Mouse (Mus musculus) G1E (cell line): ENCODE measurements around the gene Pign. TPM values are rescaled to one million over a fixed set of nuclear protein-coding genes. Genes with fewer than 3 reads are reported as not detected.

ENCODE experiments used
- ATAC-seq: 2 replicates; pipeline ENCODE4 v1.8.0; 2016; ENCODE audit warnings: mild to moderate bottlenecking; ENCODE audit not compliant: insufficient number of reproducible peaks, poor library complexity, low FRiP score, severe bottlenecking; ENCODE audit errors: extremely low read depth
- DNase-seq: peaks from one replicate; pipeline ENCODE4 v3.0.0; 2012; ENCODE audit warnings: low spot score
- H3K27me3 ChIP-seq: 2 replicates; pipeline ENCODE4 v1.6.1; 2012; ENCODE audit warnings: mild to moderate bottlenecking, low read length, inconsistent platforms; ENCODE audit not compliant: insufficient read depth
- H3K36me3 ChIP-seq: replicated peaks from 2 replicates; pipeline ENCODE3; 2012; ENCODE audit warnings: mild to moderate bottlenecking, inconsistent platforms
- H3K4me1 ChIP-seq: 2 replicates; pipeline ENCODE4 v1.6.1; 2012; ENCODE audit warnings: low read depth, low read length, inconsistent platforms, mixed read lengths; ENCODE audit not compliant: insufficient read depth
- H3K4me3 ChIP-seq: 2 replicates; pipeline ENCODE4 v1.5.1; 2012; ENCODE audit warnings: low read depth, mild to moderate bottlenecking, inconsistent platforms, low read length, moderate library complexity, mixed read lengths
- H3K9me3 ChIP-seq: replicated peaks from 2 replicates; pipeline ENCODE4 v1.6.1; 2012; ENCODE audit warnings: inconsistent platforms
- CTCF ChIP-seq: IDR thresholded peaks from 2 replicates; pipeline ENCODE4 v1.5.1; 2012; ENCODE audit warnings: low read depth, low read length, inconsistent platforms, mixed read lengths
- GATA1 ChIP-seq: IDR thresholded peaks from 2 replicates; pipeline ENCODE4 v1.6.1; 2012; ENCODE audit warnings: borderline replicate concordance, low read length, inconsistent platforms, mixed read lengths
- GATA2 ChIP-seq: IDR thresholded peaks from 2 replicates; pipeline ENCODE4 v1.6.1; 2012; ENCODE audit warnings: low read depth, low read length, inconsistent platforms, borderline replicate concordance
- POLR2AphosphoS5 ChIP-seq: IDR thresholded peaks from 2 replicates; pipeline ENCODE4 v1.6.1; 2012; ENCODE audit warnings: low read depth, low read length, inconsistent platforms; ENCODE audit not compliant: insufficient replicate concordance
- TAL1 ChIP-seq: conservative IDR thresholded peaks from 2 replicates; pipeline ENCODE4 v1.6.1; 2012; ENCODE audit warnings: low read depth, low read length, inconsistent platforms, mixed read lengths
- polyA plus RNA-seq: library from polyadenylated mRNA; stranded (reverse); fragments of >175 nt; gene quantifications from 2 replicates; pipeline ENCODE4 v1.2.3, GENCODE M21; 2012
- total RNA-seq, 2 experiments: library from RNA; stranded (forward) in 1 of 2; stranded (reverse) in 1 of 2; fragments of 200-1000 nt in 1 of 2; fragments of >200 nt in 1 of 2; fragmentation: Nextera tagmentation in 1 of 2; gene quantifications; 2 replicates each; pipeline ENCODE4 v1.2.3; 2014 to 2017

The Pign gene
- total and polyA plus RNA-seq, 3 experiments, result 26.1 to 54.8 (median 53.4) TPM

DNA sequence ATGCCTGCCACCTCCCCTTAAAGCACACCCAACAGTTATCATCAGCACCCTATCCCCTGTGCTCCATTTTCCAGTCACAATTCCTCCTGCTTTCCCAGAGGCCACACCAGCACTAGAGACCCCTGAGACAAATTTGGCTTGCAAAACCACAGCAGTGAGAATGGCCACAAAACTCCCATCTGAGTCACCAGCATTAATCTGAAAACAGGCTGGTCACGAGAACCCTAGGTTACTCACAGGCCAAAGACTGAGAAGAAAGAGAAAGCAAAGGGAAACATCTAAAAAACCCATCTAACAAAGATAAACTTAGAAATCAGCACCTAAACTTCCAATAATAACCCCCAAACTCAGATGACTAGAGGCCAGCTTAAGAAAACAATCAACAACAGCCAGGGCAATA lies 12.8 kb downstream of the Pign start:
- Histone ChIP-seq H3K36me3 (peaks cover 48% of the 10 kb centered on the region), H3K4me1 (no peaks in the 10 kb centered on the region), H3K4me3 (no peak overlapping the region), H3K9me3 (no peaks in the 10 kb centered on the region), H3K27me3 (no peaks in the 10 kb centered on the region)
- ATAC-seq, result no peak
- DNase-seq, result no peak
- no peak for TF ChIP-seq GATA1
- no peak for TF ChIP-seq TAL1
- no peak for TF ChIP-seq GATA2
- TF ChIP-seq POLR2AphosphoS5, result no peak
- TF ChIP-seq CTCF, result no peak

DNA sequence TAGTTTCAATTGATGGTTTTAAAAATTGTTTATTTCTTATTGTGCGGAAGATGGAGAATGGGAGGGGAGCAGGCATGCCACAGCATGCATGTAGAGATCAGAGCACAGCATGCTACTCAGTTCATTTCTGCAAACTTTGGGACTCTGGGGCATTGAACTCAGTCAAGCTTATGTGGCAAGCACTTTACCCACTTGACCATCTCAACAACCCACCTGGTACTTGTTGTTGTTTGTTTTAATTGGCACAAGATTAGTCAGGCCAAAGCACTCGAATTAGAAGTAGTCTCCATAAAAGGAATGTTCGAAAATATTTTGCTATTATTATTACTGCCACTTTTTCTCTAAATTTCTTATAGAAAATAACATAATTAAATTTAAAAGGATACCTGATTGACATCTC lies 19.4 kb downstream of the Pign start:
- no peak for ATAC-seq
- Histone ChIP-seq H3K4me1 (no peaks in the 10 kb centered on the region), H3K4me3 (no peak overlapping the region), H3K9me3 (no peaks in the 10 kb centered on the region), H3K36me3 (peaks cover 61% of the 10 kb centered on the region), H3K27me3 (no peaks in the 10 kb centered on the region)
- no peak for DNase-seq
- TF ChIP-seq POLR2AphosphoS5, result no peak
- TF ChIP-seq CTCF, result no peak
- no peak for TF ChIP-seq GATA2
- no peak for TF ChIP-seq TAL1
- no peak for TF ChIP-seq GATA1

DNA sequence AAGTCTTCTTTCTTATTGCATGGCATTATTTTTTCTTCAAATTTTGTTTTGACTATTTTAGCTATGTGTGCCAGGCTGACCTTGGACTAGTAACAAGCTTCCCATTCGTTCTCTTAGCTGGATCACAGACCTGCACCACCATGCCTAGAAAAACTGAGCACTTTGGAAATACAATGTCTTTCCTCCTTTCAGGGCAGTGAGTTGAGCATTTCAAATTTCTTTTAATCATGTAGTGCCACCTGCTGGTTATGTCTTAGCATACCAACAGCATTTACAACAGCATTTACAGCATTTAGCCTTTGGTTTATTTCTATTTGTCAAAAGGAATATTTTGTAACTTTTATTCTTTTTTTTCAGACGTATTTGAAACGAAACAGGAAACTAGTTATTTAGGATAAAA lies 33.0 kb downstream of the Pign start:
- Histone ChIP-seq H3K36me3 (peaks cover 20% of the 10 kb centered on the region), H3K4me1 (no peaks in the 10 kb centered on the region), H3K9me3 (no peaks in the 10 kb centered on the region), H3K27me3 (no peaks in the 10 kb centered on the region), H3K4me3 (no peak overlapping the region)
- ATAC-seq, result no peak
- TF ChIP-seq TAL1 (no peak), GATA2 (no peak), POLR2AphosphoS5 (no peak), GATA1 (no peak), CTCF (no peak)
- peak; percentile 2 for DNase-seq

DNA sequence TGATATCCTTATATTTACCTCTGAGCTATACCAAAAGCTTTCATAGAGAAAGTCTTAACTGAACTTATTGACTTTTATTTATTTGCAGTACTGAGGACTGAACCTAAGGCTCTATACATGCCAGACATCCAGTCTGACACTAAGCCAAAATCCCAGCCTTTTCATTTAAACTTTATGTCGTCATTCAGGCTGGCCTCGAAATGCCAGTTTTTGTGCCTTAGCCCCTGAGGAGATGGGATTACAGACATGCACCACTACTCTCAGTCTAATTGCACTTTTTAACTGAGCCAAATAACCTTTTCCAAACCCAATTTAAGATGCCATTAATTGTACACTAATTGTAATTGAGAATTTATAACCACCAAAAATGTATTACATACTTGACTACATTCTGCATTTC lies 73.8 kb downstream of the Pign start:
- no peak for ATAC-seq
- H3K4me3 ChIP-seq, result no peak overlapping the region
- H3K4me1 ChIP-seq, result no peaks in the 10 kb centered on the region
- no peaks in the 10 kb centered on the region for H3K27me3 ChIP-seq
- peaks cover 32% of the 10 kb centered on the region for H3K36me3 ChIP-seq
- no peak for TF ChIP-seq GATA1
- no peak for TF ChIP-seq TAL1
- no peak for TF ChIP-seq CTCF
- TF ChIP-seq POLR2AphosphoS5, result no peak
- no peak for TF ChIP-seq GATA2
- H3K9me3 ChIP-seq, result no peaks in the 10 kb centered on the region
- no peak for DNase-seq

DNA sequence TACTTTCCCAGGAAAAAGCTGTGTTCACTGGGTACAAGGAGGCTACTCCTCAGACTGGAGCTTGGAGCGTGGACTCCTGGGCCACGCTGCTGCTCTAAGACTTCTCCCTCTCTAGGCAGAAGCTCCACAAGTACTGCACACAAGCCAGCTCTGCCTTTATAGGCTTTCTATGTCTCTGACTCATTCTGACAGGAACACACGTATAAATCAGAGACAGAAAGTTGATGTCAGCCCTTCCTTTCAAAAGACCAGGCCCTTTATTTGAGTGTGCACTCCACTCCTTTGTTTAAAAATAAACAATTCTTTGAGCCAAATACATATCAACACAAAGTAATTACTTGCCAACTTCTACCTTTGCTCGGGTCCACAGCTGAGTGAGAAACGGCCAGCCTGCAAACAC lies 74.8 kb downstream of the Pign start:
- TF ChIP-seq TAL1, result no peak
- TF ChIP-seq CTCF, result no peak
- no peak for TF ChIP-seq POLR2AphosphoS5
- no peak for TF ChIP-seq GATA2
- TF ChIP-seq GATA1, result no peak
- H3K4me3 ChIP-seq, result no peak overlapping the region
- H3K27me3 ChIP-seq, result no peaks in the 10 kb centered on the region
- no peaks in the 10 kb centered on the region for H3K9me3 ChIP-seq
- no peaks in the 10 kb centered on the region for H3K4me1 ChIP-seq
- peaks cover 38% of the 10 kb centered on the region for H3K36me3 ChIP-seq
- ATAC-seq (no peak; the same call in 1 of the 2 replicates), DNase-seq (no peak)

DNA sequence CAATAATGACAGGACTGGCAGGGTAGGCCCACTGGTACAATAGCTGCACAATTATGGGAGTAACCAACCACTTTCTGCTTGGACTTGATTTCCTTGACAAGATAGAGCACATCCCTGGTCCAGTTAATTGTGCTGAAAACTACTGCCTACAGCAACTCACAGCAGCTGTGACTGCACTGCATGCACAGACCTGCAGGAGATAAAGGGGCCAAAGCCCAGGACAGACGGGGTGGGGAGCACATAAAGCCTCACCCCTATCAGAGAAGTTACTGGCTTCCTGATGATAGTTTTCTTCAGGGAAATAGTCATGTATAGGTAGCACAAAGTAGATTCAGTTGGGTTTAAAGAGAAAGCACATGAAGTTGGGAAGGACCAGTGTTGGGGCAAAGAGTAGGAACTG lies 80.7 kb downstream of the Pign start:
- H3K27me3 ChIP-seq, result no peaks in the 10 kb centered on the region
- H3K4me1 ChIP-seq, result no peaks in the 10 kb centered on the region
- ATAC-seq (no peak), DNase-seq (no peak)
- no peak for TF ChIP-seq TAL1
- no peak for TF ChIP-seq CTCF
- TF ChIP-seq GATA1, result no peak
- H3K9me3 ChIP-seq, result no peaks in the 10 kb centered on the region
- H3K4me3 ChIP-seq, result no peak overlapping the region
- peaks cover 45% of the 10 kb centered on the region for H3K36me3 ChIP-seq

DNA sequence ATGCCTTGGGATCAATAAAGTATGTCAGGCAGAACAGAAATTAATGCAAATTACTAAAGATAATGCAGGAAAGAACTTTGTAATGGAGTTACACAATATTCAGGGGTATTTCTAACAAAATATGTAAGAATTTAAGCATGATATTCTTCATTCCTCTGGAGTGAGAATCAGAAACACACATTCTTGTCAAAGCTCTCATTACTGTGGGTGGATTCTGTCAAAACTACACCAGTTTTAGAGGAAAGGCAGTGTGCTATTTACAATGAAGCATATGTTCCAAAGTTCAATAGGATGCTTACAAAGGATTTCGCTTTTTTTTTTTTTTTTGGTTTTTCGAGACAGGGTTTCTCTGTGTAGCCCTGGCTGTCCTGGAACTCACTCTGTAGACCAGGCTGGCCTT lies 82.6 kb downstream of the Pign start:
- no peak for DNase-seq
- Histone ChIP-seq H3K9me3 (no peaks in the 10 kb centered on the region), H3K27me3 (no peaks in the 10 kb centered on the region), H3K4me1 (no peaks in the 10 kb centered on the region), H3K4me3 (no peak overlapping the region), H3K36me3 (peaks cover 40% of the 10 kb centered on the region)
- no peak for ATAC-seq
- no peak for TF ChIP-seq TAL1
- no peak for TF ChIP-seq GATA1
- no peak for TF ChIP-seq CTCF
- no peak for TF ChIP-seq GATA2
- TF ChIP-seq POLR2AphosphoS5, result no peak
